Mouse (Mus musculus): ENCODE measurements at regions not wholly inside any gene's neighbourhood (a gene's known extent, or its start where the extent isn't known, plus 50 kb on each side); places are given as distances from the start of the nearest gene placed in this dataset.

- no peak for DNase-seq
These were observed 315.4 kb upstream of the Dnajc24 start for GRCm38 (mm10) chr2:106318695-106319266.

- DNase-seq = no peak
These were observed 343.4 kb upstream of the Dnajc24 start for GRCm38 (mm10) chr2:106346781-106347180.

GRCm38 (mm10) chr2:106347249-106347648 is 343.9 kb upstream of the Dnajc24 start:
- DNase-seq = peak; percentile 34

- no peak for DNase-seq
These were observed 337.5 kb upstream of the Mpped2 start for GRCm38 (mm10) chr2:106355565-106355964.

- peak; percentile 74 for DNase-seq
These were observed 337.0 kb upstream of the Mpped2 start for GRCm38 (mm10) chr2:106355984-106356547.

GRCm38 (mm10) chr2:106368641-106369040 is 324.4 kb upstream of the Mpped2 start:
- peak; percentile 58 for DNase-seq

- no peak for DNase-seq
These were observed 309.4 kb upstream of the Mpped2 start for GRCm38 (mm10) chr2:106383415-106384285.

- DNase-seq = no peak
These were observed 308.8 kb upstream of the Mpped2 start for GRCm38 (mm10) chr2:106384286-106384595.

- DNase-seq = no peak
These were observed 308.2 kb upstream of the Mpped2 start for GRCm38 (mm10) chr2:106384842-106385241.

GRCm38 (mm10) chr2:106412158-106412557 is 280.9 kb upstream of the Mpped2 start:
- DNase-seq = no peak

GRCm38 (mm10) chr2:106415474-106416019 is 277.5 kb upstream of the Mpped2 start:
- DNase-seq = no peak

- no peak for DNase-seq
These were observed 274.9 kb upstream of the Mpped2 start for GRCm38 (mm10) chr2:106418181-106418580.

- DNase-seq = no peak
These were observed 268.1 kb upstream of the Mpped2 start for GRCm38 (mm10) chr2:106424974-106425373.

- peak; percentile 6 for DNase-seq
These were observed 267.6 kb upstream of the Mpped2 start for GRCm38 (mm10) chr2:106425451-106425881.

- DNase-seq = no peak
These were observed 267.1 kb upstream of the Mpped2 start for GRCm38 (mm10) chr2:106426010-106426409.

GRCm38 (mm10) chr2:106427237-106427636 is 265.8 kb upstream of the Mpped2 start:
- no peak for DNase-seq

- no peak for DNase-seq
These were observed 264.2 kb upstream of the Mpped2 start for GRCm38 (mm10) chr2:106428909-106429308.

GRCm38 (mm10) chr2:106431141-106431540 is 261.9 kb upstream of the Mpped2 start:
- peak; percentile 74 for DNase-seq

GRCm38 (mm10) chr2:106431637-106432199 is 261.4 kb upstream of the Mpped2 start:
- DNase-seq = no peak

- DNase-seq = no peak
These were observed 256.9 kb upstream of the Mpped2 start for GRCm38 (mm10) chr2:106436136-106436535.

- DNase-seq = no peak
These were observed 238.6 kb upstream of the Mpped2 start for GRCm38 (mm10) chr2:106454310-106454974.

- no peak for DNase-seq
These were observed 238.0 kb upstream of the Mpped2 start for GRCm38 (mm10) chr2:106455039-106455438.

Data from adrenal gland, postnatal 10 days (tissue).